Mouse (Mus musculus): ENCODE data around the gene Pcsk6.
"Not testable (repeated sequence)": the region's sequence is repeated elsewhere in the genome, so short reads cannot be mapped to it uniquely, and the experiment has no call there.

The Pcsk6 gene

GRCm38 (mm10) chr7:66003447-66003846 lies 141.9 kb downstream of the Pcsk6 start:
- DNase-seq: no peak

GRCm38 (mm10) chr7:66003865-66004638 lies 142.5 kb downstream of the Pcsk6 start:
- no peak for DNase-seq

GRCm38 (mm10) chr7:66005066-66005465 lies 143.5 kb downstream of the Pcsk6 start:
- no peak for DNase-seq

- no peak for DNase-seq
Observed at GRCm38 (mm10) chr7:66008161-66008891, 146.8 kb downstream of the Pcsk6 start.

GRCm38 (mm10) chr7:66008892-66009273 lies 147.3 kb downstream of the Pcsk6 start:
- no peak for DNase-seq

GRCm38 (mm10) chr7:66010518-66010917 lies 149.0 kb downstream of the Pcsk6 start:
- DNase-seq: no peak

- no peak for DNase-seq
Observed at GRCm38 (mm10) chr7:66027747-66028146, 166.2 kb downstream of the Pcsk6 start.

GRCm38 (mm10) chr7:66028766-66029512 lies 167.4 kb downstream of the Pcsk6 start:
- no peak for DNase-seq

GRCm38 (mm10) chr7:66036809-66037208 lies 175.3 kb downstream of the Pcsk6 start:
- no peak for DNase-seq

GRCm38 (mm10) chr7:66038261-66038660 lies 176.7 kb downstream of the Pcsk6 start:
- DNase-seq: no peak

GRCm38 (mm10) chr7:66038730-66039129 lies 177.2 kb downstream of the Pcsk6 start:
- no peak for DNase-seq

GRCm38 (mm10) chr7:66040026-66040814 lies 178.7 kb downstream of the Pcsk6 start:
- DNase-seq: no peak

- DNase-seq: no peak
Observed at GRCm38 (mm10) chr7:66043552-66044459, 182.3 kb downstream of the Pcsk6 start, which contains the start of gene Gm45213. Gene Gm45213, plus strand, starts transcription at chr7:66043602.

GRCm38 (mm10) chr7:66044617-66045016 lies 183.1 kb downstream of the Pcsk6 start:
- no peak for DNase-seq

- DNase-seq: no peak
Observed at GRCm38 (mm10) chr7:66046921-66047918, 185.7 kb downstream of the Pcsk6 start.

GRCm38 (mm10) chr7:66047975-66048374 lies 186.4 kb downstream of the Pcsk6 start:
- no peak for DNase-seq

GRCm38 (mm10) chr7:66048446-66049230 lies 187.1 kb downstream of the Pcsk6 start:
- no peak for DNase-seq

- no peak for DNase-seq
Observed at GRCm38 (mm10) chr7:66053946-66054483, 192.5 kb downstream of the Pcsk6 start.

GRCm38 (mm10) chr7:66055356-66055755 lies 193.8 kb downstream of the Pcsk6 start:
- DNase-seq: not testable (repeated sequence)

Data from right cerebral cortex, postnatal 4 days (tissue).